Mouse (Mus musculus): ENCODE data around the gene Gtf2i. TPM values are rescaled to one million over a fixed set of nuclear protein-coding genes. Genes with fewer than 3 reads are reported as not detected.

Gtf2i gene
- total RNA-seq, 1 experiment from 2014 or later = 81.7 TPM

DNA sequence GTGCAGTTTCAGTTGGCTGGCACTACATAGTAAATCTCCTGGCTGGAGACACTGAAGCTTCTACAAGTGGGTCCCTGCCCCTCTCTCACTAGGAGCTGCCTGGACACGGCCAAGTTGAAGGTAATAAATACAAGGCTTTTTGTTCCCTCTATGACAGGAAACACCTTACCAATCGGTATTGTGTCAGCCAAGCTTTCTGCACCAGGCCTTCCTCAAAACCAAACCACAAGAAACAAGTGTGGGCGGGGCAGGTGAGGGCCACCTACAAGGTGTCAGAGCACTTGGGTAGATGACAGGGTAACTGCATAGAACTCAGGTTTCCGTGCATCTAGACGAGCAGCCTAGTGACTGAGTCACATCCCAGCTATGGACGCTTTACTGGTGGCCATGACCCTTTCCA is 77.8 kb downstream of the Gtf2i start:
- peak; percentile 71 to 80 for ATAC-seq (replicated peaks in 1 of 2; ENCODE audit: insufficient read depth in 1 of 2, low FRiP score in 2 of 2, low TSS enrichment in 1 of 2, low read depth in 1 of 2, poor library complexity in 2 of 2, severe bottlenecking in 2 of 2)

DNA sequence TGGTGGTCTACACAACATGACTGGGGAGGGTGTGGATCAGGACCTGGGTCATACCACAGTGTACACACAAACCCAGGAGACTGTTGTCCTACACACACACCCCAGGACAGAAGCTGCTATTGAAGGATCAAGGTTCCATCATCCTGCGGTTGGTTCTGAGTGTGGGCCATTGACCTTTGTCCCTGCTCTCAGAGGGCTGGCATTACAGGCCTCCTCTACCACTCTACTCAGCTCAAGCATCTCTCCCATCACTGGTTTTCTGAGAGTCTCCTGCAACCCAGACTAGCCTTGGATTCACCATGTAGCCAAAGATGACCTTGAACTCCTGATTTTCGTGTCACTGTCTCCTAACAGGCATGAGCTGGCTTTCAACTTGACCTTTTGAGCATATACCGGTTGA is 78.3 kb downstream of the Gtf2i start:
- no peak for ATAC-seq (replicated peaks in 1 of 2; ENCODE audit: insufficient read depth in 1 of 2, low FRiP score in 2 of 2, low TSS enrichment in 1 of 2, low read depth in 1 of 2, poor library complexity in 2 of 2, severe bottlenecking in 2 of 2)

DNA sequence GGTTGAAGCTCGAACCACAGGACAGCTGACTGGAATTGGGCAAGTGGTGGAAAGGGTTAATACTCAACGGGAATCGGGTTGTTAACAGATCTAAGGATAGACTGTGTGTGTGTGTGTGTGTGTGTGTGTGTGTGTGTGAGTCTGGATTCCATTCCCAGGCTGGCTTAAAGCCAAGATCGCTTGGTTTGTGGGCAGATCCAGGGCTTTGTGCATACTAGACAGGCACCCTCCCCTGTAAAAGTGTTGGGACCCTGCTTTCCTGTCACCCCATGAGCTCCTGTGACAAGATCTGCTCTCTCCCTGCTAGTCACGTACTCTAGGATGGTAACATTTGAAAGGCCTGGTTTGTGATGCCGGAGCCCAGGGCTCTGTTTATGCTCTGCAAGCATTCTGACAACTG is 79.4 kb downstream of the Gtf2i start:
- no peak for ATAC-seq (replicated peaks in 1 of 2; ENCODE audit: insufficient read depth in 1 of 2, low FRiP score in 2 of 2, low TSS enrichment in 1 of 2, low read depth in 1 of 2, poor library complexity in 2 of 2, severe bottlenecking in 2 of 2)

DNA sequence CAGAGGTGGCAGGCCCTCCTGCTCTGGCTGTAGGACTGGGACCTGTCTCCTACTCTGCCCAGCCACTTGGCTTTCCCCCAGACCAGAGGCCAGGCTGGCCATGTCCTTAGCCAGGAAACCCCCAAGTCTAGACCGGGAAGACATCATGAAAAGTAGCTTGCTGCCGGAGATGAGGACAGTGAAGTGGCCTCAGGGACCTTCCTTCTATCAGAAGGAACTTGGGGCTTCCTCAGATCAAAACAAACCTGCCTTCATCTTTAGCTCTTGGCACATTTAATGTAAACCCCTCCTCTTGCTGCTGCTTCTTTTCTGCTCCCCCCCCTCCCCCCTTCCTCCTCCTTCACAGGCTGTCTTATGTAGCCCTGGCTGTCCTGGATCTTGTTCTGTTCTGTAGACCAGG is 80.4 kb downstream of the Gtf2i start:
- ATAC-seq (replicated peaks in 1 of 2; ENCODE audit: insufficient read depth in 1 of 2, low FRiP score in 2 of 2, low TSS enrichment in 1 of 2, low read depth in 1 of 2, poor library complexity in 2 of 2, severe bottlenecking in 2 of 2) = no peak

DNA sequence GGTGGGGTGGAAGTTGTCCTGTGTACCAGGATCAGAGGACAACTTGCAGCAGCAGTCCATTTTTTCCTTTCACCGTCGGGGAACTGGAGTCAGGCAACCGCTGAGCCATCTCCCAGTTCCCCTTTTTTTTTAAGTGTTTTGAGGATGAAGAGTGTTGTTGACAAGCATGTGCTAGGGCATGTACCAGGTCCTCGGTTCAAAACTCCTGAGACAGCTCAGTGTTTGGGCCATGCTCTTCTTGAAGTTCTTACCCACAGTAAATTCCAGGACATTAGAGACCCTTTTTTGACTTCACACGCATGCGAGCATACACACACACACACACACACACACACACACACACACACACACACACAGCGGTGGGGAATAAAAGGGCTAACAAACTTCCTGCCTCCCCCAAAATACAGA is 81.3 kb downstream of the Gtf2i start:
- ATAC-seq (replicated peaks in 1 of 2; ENCODE audit: insufficient read depth in 1 of 2, low FRiP score in 2 of 2, low TSS enrichment in 1 of 2, low read depth in 1 of 2, poor library complexity in 2 of 2, severe bottlenecking in 2 of 2) = no peak

DNA sequence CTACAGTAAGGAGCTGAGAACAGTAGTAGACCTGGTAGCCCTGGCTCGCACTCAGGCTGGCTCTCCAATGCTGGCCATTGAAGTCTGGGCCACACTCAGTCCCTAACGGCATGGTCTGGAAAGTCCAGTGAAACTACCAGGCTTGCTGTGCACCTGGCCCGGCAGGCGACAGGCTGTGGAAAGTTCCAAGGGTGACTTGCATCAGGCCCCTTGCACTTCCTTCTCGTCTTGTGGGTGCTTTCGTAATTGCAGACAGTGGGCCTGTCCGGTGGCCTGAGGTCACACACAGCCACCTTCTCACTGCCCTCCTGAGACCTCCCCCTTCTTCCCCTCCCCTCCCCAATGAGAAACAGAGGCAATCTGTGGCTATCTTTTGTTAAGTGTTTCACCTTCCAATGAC is 82.0 kb downstream of the Gtf2i start:
- ATAC-seq (replicated peaks in 1 of 2; ENCODE audit: insufficient read depth in 1 of 2, low FRiP score in 2 of 2, low TSS enrichment in 1 of 2, low read depth in 1 of 2, poor library complexity in 2 of 2, severe bottlenecking in 2 of 2) = peak; percentile 39 to 52

DNA sequence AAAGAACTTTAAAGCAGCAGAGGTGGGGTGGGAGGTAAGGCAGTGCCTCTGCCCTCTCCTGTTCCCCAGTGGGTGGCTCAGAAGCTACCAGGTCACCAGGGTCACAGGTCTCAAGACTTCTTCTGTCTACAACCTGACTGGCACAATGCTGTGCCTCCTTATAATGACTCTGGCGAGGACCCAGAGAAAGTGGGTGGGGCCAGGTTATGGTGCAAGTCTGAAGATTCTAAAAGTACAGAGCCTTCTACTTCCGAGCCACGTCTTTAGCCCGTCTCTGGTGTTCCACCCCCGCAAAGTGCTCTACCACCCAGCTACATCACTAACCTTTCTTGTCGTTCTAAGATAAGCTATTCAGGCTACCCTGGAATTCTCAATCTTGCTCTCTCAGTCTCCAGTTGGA is 82.4 kb downstream of the Gtf2i start:
- ATAC-seq (replicated peaks in 1 of 2; ENCODE audit: insufficient read depth in 1 of 2, low FRiP score in 2 of 2, low TSS enrichment in 1 of 2, low read depth in 1 of 2, poor library complexity in 2 of 2, severe bottlenecking in 2 of 2) = peak in 1 of 2 experiments; percentile 12; a peak in 1 of 4 replicates

DNA sequence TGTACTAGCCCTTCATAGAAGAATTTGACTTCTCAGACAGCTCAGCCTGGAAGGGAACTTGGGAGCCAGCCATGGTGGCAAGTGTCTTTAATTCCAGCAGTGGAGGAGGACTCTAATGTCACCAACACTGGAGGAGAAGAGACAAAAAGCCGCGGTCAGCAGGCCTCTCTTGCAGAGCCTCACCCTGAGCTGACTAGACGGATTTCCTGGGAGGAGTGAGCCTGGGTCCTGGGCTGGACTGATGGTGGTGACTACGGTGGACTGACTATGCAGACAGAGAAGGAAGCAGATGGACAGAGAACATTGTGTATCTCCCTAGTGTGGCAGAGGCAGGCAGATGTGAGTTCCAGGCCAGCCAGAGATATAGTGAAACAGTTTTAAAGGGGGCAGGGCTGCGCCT is 83.2 kb downstream of the Gtf2i start:
- ATAC-seq (replicated peaks in 1 of 2; ENCODE audit: insufficient read depth in 1 of 2, low FRiP score in 2 of 2, low TSS enrichment in 1 of 2, low read depth in 1 of 2, poor library complexity in 2 of 2, severe bottlenecking in 2 of 2) = peak; percentile 1 to 8; a peak in 1 of 4 replicates

DNA sequence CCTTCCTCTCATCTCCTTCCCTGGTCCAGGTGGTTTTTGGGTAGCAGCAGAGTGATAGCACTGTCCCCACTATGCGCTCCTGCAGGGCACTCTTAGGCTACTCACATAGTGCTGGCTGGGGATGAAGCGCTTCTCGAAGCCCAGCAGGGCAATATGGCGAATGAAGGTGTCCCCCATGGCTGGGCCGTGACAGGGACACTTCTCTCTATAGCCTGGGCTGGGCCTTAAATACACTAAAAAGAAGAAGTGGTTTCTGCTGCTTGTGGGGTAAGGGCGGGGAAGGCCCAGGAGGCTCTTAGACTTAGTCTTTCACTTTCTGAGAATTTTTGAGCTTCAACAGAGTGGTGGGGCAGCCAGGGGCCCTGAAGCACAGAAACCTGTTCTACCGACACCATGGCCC is 85.2 kb downstream of the Gtf2i start, which contains the start of gene Ncf1:
Ncf1 (minus strand) TSS at position 235 of the 400 bp plus-strand sequence.
- ATAC-seq (replicated peaks in 1 of 2; ENCODE audit: insufficient read depth in 1 of 2, low FRiP score in 2 of 2, low TSS enrichment in 1 of 2, low read depth in 1 of 2, poor library complexity in 2 of 2, severe bottlenecking in 2 of 2) = peak; percentile 57 to 58

DNA sequence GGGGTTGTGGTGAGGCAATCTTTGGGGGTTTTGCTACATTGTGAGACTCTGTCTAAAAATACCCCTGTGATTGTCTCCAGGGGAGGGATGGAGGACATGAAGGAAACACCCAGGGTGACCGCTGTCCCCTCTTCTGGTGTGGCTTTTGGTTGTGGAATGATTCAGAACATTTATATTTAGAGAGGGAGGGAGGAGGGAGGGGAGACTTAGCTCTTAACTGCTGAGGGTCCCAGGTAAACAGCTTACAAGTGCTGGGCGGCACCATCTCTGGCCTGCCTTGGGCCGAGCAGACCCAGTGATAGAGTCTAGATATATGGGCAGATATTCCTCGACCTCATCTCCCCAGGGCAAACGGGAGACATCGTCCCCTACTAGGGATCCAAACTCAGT is 86.3 kb downstream of the Gtf2i start:
- no peak for ATAC-seq (replicated peaks in 1 of 2; ENCODE audit: insufficient read depth in 1 of 2, low FRiP score in 2 of 2, low TSS enrichment in 1 of 2, low read depth in 1 of 2, poor library complexity in 2 of 2, severe bottlenecking in 2 of 2)

DNA sequence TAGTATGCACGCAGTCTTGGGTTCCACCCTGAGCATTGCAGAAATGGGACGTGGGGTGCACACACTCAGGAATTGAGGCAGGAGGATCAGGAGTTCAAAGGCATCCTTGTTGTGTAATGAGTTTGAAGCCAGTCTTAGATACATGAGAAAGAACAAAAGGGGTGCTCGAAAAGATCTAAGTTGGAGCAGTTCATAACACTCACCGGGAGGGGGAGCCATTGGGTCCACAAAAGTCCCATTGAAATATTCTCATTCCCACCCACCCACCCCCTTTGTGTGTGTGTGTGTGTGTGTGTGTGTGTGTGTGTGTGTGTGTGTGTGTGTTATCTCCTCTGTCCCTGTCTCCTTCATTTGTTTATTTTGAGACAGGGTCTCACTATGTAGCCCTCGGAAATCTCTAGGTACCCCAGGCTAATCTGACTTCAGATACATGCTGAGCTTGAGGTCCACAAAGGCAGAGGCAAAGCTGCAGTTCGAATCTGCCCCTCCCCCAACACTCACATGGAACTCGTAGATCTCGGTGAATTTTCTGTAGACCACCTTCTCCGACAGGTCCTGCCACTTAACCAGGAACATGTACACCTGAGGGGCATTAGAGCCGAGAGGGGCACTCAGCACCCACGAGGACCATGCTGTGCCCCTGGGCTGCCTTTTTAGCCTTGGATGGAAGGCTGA is 86.8 kb downstream of the Gtf2i start:
- ATAC-seq (replicated peaks in 1 of 2; ENCODE audit: insufficient read depth in 1 of 2, low FRiP score in 2 of 2, low TSS enrichment in 1 of 2, low read depth in 1 of 2, poor library complexity in 2 of 2, severe bottlenecking in 2 of 2) = no peak

DNA sequence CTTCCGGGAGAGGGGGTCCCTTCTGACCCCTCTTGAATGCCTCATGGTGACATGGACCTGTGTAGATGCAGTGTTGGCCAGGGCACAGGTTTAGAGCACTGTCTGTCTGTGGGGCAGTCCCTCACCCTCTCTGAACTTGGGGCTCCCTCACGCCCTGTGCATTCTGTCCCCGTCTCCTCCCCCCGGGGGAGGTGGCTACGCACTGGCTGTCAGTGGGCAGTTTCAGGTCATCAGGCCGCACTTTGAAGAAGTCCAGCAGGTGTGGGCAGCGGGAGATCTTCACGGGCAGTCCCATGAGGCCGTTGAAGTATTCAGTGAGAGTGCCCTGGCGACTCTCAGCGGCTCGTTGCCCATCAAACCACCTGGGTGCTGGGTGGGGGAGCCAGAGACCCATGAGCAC is 87.6 kb downstream of the Gtf2i start:
- ATAC-seq (replicated peaks in 1 of 2; ENCODE audit: insufficient read depth in 1 of 2, low FRiP score in 2 of 2, low TSS enrichment in 1 of 2, low read depth in 1 of 2, poor library complexity in 2 of 2, severe bottlenecking in 2 of 2) = no peak

DNA sequence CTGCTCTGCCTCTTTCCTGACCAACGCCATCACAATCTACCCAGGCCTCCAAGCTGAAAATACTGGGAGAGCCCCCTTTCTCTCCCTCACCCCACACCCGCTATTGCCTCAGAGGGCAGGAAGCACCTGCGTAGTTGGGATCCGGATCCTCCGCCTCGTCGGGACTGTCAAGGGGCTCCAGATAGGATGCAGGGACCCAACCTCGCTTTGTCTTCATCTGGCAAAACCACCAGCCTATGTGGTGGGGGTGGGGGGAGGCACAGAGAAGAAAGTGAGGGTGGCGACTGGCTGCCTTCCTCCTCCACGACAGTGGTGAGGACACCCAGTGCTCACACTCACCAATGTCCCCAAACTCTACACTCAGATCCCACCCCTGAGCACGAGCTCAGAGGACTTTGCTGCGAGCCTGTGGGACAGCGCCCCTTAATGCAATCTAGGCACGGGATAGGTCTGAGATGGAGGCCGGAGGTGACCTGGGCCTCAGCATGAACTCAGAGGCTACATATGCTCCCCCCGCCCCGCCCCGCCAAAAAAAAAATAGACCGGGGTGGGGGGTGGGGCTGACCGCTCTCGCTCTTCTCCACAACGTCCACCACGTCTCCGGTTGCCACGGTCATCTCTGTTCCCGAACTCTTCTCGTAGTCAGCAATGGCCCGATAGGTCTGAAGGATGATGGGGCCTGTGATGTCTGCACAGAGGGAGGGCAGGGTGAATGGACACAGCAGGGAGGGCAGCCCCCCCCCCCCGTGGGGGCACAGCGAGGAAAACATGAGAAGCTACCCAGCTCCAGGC is 89.3 kb downstream of the Gtf2i start:
- peak; percentile 38 to 44 for ATAC-seq (replicated peaks in 1 of 2; ENCODE audit: insufficient read depth in 1 of 2, low FRiP score in 2 of 2, low TSS enrichment in 1 of 2, low read depth in 1 of 2, poor library complexity in 2 of 2, severe bottlenecking in 2 of 2)

DNA sequence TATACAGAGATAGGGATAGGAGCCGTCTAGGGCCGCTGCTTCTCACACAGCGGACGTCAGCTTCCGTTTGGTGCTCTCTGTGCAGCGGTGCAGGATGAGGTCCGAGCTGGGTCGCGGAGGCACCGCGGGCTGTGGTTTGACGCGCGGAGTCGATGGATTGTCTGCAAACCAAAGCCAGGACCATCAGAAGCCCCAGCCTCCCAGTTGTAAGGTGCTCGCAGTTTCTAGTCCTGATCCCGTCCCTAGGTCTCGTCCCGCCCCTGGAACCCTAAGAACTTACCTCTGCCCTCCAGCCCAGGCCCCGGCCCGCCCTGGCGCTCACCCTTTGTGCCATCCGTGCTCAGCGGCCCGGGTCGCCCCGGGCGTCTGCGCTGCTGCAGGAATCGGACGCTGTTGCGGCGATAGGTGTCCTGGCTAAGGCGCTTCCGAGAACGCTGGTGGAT is 92.8 kb downstream of the Gtf2i start:
- ATAC-seq (replicated peaks in 1 of 2; ENCODE audit: insufficient read depth in 1 of 2, low FRiP score in 2 of 2, low TSS enrichment in 1 of 2, low read depth in 1 of 2, poor library complexity in 2 of 2, severe bottlenecking in 2 of 2) = peak; percentile 14 to 19; a peak in 3 of 4 replicates

DNA sequence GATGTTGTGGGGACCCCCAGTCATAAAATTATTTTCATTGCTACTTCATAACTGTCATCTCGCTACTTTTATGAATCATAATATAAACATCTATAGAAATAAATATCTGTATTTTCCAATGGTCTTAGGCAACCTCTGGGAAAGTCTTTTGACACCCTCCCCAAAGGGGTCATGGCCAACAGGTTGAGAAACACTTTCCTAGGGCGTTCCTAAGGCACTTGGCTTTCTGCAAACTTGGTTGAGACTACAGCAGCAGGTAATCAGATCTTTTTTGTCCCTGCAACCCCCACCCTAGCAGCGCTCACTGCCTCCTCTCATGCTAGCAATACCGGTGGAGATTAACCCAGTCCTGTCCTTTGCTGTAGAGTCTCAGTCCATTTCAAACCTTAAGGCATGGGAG is 93.3 kb downstream of the Gtf2i start:
- no peak for ATAC-seq (replicated peaks in 1 of 2; ENCODE audit: insufficient read depth in 1 of 2, low FRiP score in 2 of 2, low TSS enrichment in 1 of 2, low read depth in 1 of 2, poor library complexity in 2 of 2, severe bottlenecking in 2 of 2)

DNA sequence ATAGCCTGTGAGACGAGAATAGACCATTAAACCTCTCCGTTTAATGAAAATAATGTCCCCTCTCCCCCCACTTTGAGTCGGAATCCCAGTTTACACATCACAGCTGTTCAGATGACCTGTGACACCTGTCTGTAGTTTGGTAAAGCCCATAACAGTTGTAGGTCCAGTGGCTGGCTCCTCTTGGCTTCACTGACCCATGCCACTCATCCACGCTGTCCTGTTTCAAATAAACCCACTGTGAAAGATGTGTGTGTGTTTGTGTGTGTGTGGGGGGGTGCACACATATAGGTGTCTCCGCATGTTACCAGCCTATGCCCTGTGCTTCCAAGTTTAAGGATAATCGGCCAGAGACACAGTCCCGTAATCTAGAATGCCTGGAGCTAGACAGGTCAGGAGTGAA is 96.7 kb downstream of the Gtf2i start:
- ATAC-seq (replicated peaks in 1 of 2; ENCODE audit: insufficient read depth in 1 of 2, low FRiP score in 2 of 2, low TSS enrichment in 1 of 2, low read depth in 1 of 2, poor library complexity in 2 of 2, severe bottlenecking in 2 of 2) = no peak

DNA sequence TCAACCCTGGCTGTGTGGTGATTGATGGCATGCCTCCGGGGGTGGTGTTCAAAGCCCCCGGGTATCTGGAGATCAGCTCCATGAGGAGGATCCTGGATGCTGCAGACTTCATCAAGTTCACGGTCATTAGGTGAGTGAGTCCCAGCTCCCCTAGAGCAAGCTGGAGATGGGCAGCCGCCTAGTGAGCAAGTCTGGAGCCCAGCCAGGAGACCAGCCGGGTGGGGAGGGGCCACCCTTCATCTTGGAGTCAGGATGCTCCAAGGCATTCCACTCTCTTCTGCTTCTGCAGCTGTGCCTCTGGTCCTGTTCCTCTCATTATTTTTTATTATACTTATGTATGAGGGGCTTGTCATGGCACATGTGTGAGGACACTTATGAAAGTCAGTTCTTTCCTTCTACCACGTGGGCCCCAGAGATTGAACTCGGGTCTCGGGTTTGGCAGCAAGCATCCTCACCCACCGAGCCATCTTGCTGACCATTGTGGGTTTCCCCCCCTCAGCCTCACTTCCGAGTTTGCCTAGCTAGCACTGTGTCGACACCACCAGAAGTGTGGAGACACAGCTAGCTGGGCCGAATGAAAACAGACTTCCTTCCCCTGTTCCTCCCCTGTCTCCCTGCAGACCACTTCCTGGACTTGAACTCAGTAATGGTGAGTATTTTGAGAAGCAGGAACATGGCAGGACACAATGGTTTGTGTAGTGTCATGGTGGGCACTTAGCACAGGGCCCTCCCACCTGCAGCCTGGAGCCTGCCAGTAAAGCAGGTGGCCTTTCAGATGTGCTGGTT is 100.3 kb downstream of the Gtf2i start:
- peak; percentile 90 to 92 for ATAC-seq (replicated peaks in 1 of 2; ENCODE audit: insufficient read depth in 1 of 2, low FRiP score in 2 of 2, low TSS enrichment in 1 of 2, low read depth in 1 of 2, poor library complexity in 2 of 2, severe bottlenecking in 2 of 2)
